Mouse (Mus musculus) neural tube, embryonic 11.5 days (tissue): ENCODE measurements at regions not wholly inside any gene's neighbourhood (a gene's known extent, or its start where the extent isn't known, plus 50 kb on each side); places are given as distances from the start of the nearest gene placed in this dataset.

Experiments used
- ATAC-seq: fragments of 200-750 bp; cut with Nextera tagmentation; 2 replicates; pipeline ENCODE4 v1.8.0; 2017; ENCODE audit warnings: moderate number of reproducible peaks, mild to moderate bottlenecking, moderate TSS enrichment, moderate library complexity; ENCODE audit not compliant: insufficient read depth, low FRiP score, low TSS enrichment
- DNase-seq: peaks from one replicate; pipeline ENCODE4 v3.0.0-alpha.2; 2015; ENCODE audit warnings: low spot score
- H3K27ac ChIP-seq: fragments of 300-500 bp; sonication (generic); 2 replicates; pipeline ENCODE4 v1.5.1; 2014; ENCODE audit warnings: low read depth, mild to moderate bottlenecking, low read length
- H3K27me3 ChIP-seq: fragments of 300-500 bp; sonication (generic); 2 replicates; pipeline ENCODE4 v1.6.1; 2014; ENCODE audit warnings: mild to moderate bottlenecking, low read length, mixed read lengths; ENCODE audit not compliant: control insufficient read depth, insufficient read depth
- H3K36me3 ChIP-seq: fragments of 300-500 bp; sonication (generic); 2 replicates; pipeline ENCODE4 v1.6.1; 2014; ENCODE audit warnings: mild to moderate bottlenecking, low read length, moderate library complexity, mixed read lengths; ENCODE audit not compliant: control insufficient read depth, insufficient read depth
- H3K4me1 ChIP-seq: fragments of 300-500 bp; sonication (generic); 2 replicates; pipeline ENCODE4 v1.6.1; 2014; ENCODE audit warnings: low read length, mixed read lengths; ENCODE audit not compliant: control insufficient read depth, insufficient read depth
- H3K4me2 ChIP-seq: fragments of 300-500 bp; sonication (generic); 2 replicates; pipeline ENCODE4 v1.6.1; 2014; ENCODE audit warnings: low read depth, mild to moderate bottlenecking, moderate library complexity
- H3K4me3 ChIP-seq: fragments of 300-500 bp; sonication (generic); 2 replicates; pipeline ENCODE4 v1.5.1; 2014; ENCODE audit warnings: low read depth, low read length
- H3K9ac ChIP-seq: fragments of 300-500 bp; sonication (generic); 2 replicates; pipeline ENCODE4 v1.6.1; 2014; ENCODE audit warnings: mild to moderate bottlenecking, low read length
- H3K9me3 ChIP-seq: fragments of 300-500 bp; sonication (generic); 2 replicates; pipeline ENCODE4 v1.6.1; 2016; ENCODE audit warnings: low read length; ENCODE audit not compliant: control insufficient read depth
- WGBS: fragments of 180-500 bp; shearing (Covaris S2); extraction: QIAGEN DNeasy Blood & Tissue Kit; methylation state at CpG from one replicate; pipeline ENCODE4 v1.1.7; 2014; 5-methylcytosine and 5-hydroxymethylcytosine counted together

GRCm38 (mm10) chr16:73769729-73770128 is 641.9 kb downstream of the Robo2 start:
- H3K4me1 ChIP-seq, result no peaks in the 10 kb centered on the region
- DNase-seq, result no peak
- H3K4me2 ChIP-seq, result no peak overlapping the region
- ATAC-seq, result no peak
- no peaks in the 10 kb centered on the region for H3K9me3 ChIP-seq
- no peak overlapping the region for H3K4me3 ChIP-seq
- no peaks in the 10 kb centered on the region for H3K36me3 ChIP-seq
- WGBS, result 88% methylated on average over 5 of the region's 5 CpGs
- H3K27me3 ChIP-seq, result no peaks in the 10 kb centered on the region
- H3K9ac ChIP-seq, result no peak overlapping the region
- H3K27ac ChIP-seq, result no peak overlapping the region

GRCm38 (mm10) chr16:73768706-73769105 is 642.9 kb downstream of the Robo2 start:
- ATAC-seq (no peak), DNase-seq (no peak)
- Histone ChIP-seq H3K27me3 (no peaks in the 10 kb centered on the region), H3K27ac (no peak overlapping the region), H3K4me2 (no peak overlapping the region), H3K4me3 (no peak overlapping the region), H3K4me1 (no peaks in the 10 kb centered on the region), H3K9ac (no peak overlapping the region), H3K36me3 (no peaks in the 10 kb centered on the region), H3K9me3 (no peaks in the 10 kb centered on the region)
- WGBS, result 97% methylated on average over 2 of the region's 2 CpGs

- Histone ChIP-seq H3K27ac (no peak overlapping the region), H3K4me1 (no peaks in the 10 kb centered on the region), H3K9ac (no peak overlapping the region), H3K4me3 (no peak overlapping the region), H3K9me3 (no peaks in the 10 kb centered on the region), H3K4me2 (no peak overlapping the region), H3K36me3 (no peaks in the 10 kb centered on the region), H3K27me3 (no peaks in the 10 kb centered on the region)
- 83% methylated on average over 3 of the region's 3 CpGs for WGBS
- DNase-seq (no peak), ATAC-seq (no peak)
Measured at GRCm38 (mm10) chr16:73765184-73765583, 646.4 kb downstream of the Robo2 start.

GRCm38 (mm10) chr16:73760921-73761320 is 650.7 kb downstream of the Robo2 start:
- DNase-seq, result no peak
- no peak for ATAC-seq
- H3K36me3 ChIP-seq, result no peaks in the 10 kb centered on the region
- 69% methylated on average over 3 of the region's 3 CpGs for WGBS
- no peaks in the 10 kb centered on the region for H3K9me3 ChIP-seq
- H3K27me3 ChIP-seq, result no peaks in the 10 kb centered on the region
- no peak overlapping the region for H3K27ac ChIP-seq
- no peak overlapping the region for H3K9ac ChIP-seq
- H3K4me1 ChIP-seq, result no peaks in the 10 kb centered on the region
- H3K4me2 ChIP-seq, result no peak overlapping the region
- no peak overlapping the region for H3K4me3 ChIP-seq

- H3K9me3 ChIP-seq, result no peaks in the 10 kb centered on the region
- no peak for ATAC-seq
- H3K36me3 ChIP-seq, result no peaks in the 10 kb centered on the region
- no peaks in the 10 kb centered on the region for H3K4me1 ChIP-seq
- no peak overlapping the region for H3K9ac ChIP-seq
- DNase-seq, result no peak
- WGBS, result 27% methylated on average over 5 of the region's 5 CpGs
- no peaks in the 10 kb centered on the region for H3K27me3 ChIP-seq
- no peak overlapping the region for H3K27ac ChIP-seq
- no peak overlapping the region for H3K4me3 ChIP-seq
- H3K4me2 ChIP-seq, result no peak overlapping the region
Measured at GRCm38 (mm10) chr16:73758872-73759271, 652.8 kb downstream of the Robo2 start.

- no peak overlapping the region for H3K9ac ChIP-seq
- H3K9me3 ChIP-seq, result no peaks in the 10 kb centered on the region
- ATAC-seq, result no peak
- H3K27ac ChIP-seq, result no peak overlapping the region
- H3K4me2 ChIP-seq, result no peak overlapping the region
- H3K4me1 ChIP-seq, result no peaks in the 10 kb centered on the region
- WGBS, result 51% methylated on average over 5 of the region's 5 CpGs
- H3K36me3 ChIP-seq, result no peaks in the 10 kb centered on the region
- DNase-seq, result no peak
- no peak overlapping the region for H3K4me3 ChIP-seq
- no peaks in the 10 kb centered on the region for H3K27me3 ChIP-seq
Measured at GRCm38 (mm10) chr16:73754302-73754701, 657.3 kb downstream of the Robo2 start.

- no peak overlapping the region for H3K9ac ChIP-seq
- ATAC-seq (no peak), DNase-seq (no peak)
- WGBS, result 76% methylated on average over 7 of the region's 7 CpGs
- no peak overlapping the region for H3K4me3 ChIP-seq
- H3K27ac ChIP-seq, result no peak overlapping the region
- no peaks in the 10 kb centered on the region for H3K4me1 ChIP-seq
- H3K27me3 ChIP-seq, result no peaks in the 10 kb centered on the region
- H3K36me3 ChIP-seq, result no peaks in the 10 kb centered on the region
- H3K4me2 ChIP-seq, result no peak overlapping the region
- no peaks in the 10 kb centered on the region for H3K9me3 ChIP-seq
Measured at GRCm38 (mm10) chr16:73728297-73728696, 683.3 kb downstream of the Robo2 start.

- ATAC-seq, result no peak
- WGBS, result 87% methylated on average over 3 of the region's 3 CpGs
- Histone ChIP-seq H3K4me1 (no peaks in the 10 kb centered on the region), H3K27me3 (no peaks in the 10 kb centered on the region), H3K9ac (no peak overlapping the region), H3K36me3 (no peaks in the 10 kb centered on the region), H3K4me2 (no peak overlapping the region), H3K9me3 (no peaks in the 10 kb centered on the region), H3K27ac (no peak overlapping the region), H3K4me3 (no peak overlapping the region)
- DNase-seq, result no peak
Measured at GRCm38 (mm10) chr16:73719691-73720090, 691.9 kb downstream of the Robo2 start.

- ATAC-seq (no peak), DNase-seq (no peak)
- no peak overlapping the region for H3K27ac ChIP-seq
- no peak overlapping the region for H3K4me3 ChIP-seq
- WGBS, result 83% methylated on average over 5 of the region's 5 CpGs
- H3K4me2 ChIP-seq, result no peak overlapping the region
- H3K9me3 ChIP-seq, result no peaks in the 10 kb centered on the region
- no peak overlapping the region for H3K9ac ChIP-seq
- H3K36me3 ChIP-seq, result no peaks in the 10 kb centered on the region
- H3K4me1 ChIP-seq, result no peaks in the 10 kb centered on the region
- H3K27me3 ChIP-seq, result no peaks in the 10 kb centered on the region
Measured at GRCm38 (mm10) chr16:73716301-73716700, 695.3 kb downstream of the Robo2 start.
